Mouse (Mus musculus): Measurements from ENCODE around the gene Trim15. TPM values are rescaled to one million over a fixed set of nuclear protein-coding genes. Genes with fewer than 3 reads are reported as not detected.
"Not testable (repeated sequence)": the region's sequence is repeated elsewhere in the genome, so short reads cannot be mapped to it uniquely, and the experiment has no call there.

Gene Trim15
- polyA plus RNA-seq, 1 experiment = 0.30 TPM

GRCm38 (mm10) chr17:36897552-36898205, 30.7 kb upstream of the Trim15 start, which contains the start of gene Trim31:
Gene Trim31 (plus strand): TSS chr17:36898118.
- DNase-seq = no peak
- Histone ChIP-seq H3K4me3 (replicated peaks; ENCODE audit: extremely low read depth, low read depth, low read length) (no peak within 1 kb of the TSS), H3K4me1 (ENCODE audit: control insufficient read depth, insufficient read depth, low read length) (no peaks in the 10 kb centered on the region)
- TF ChIP-seq POLR2A (IDR thresholded peaks at IDR 0.05; ENCODE audit: borderline replicate concordance, extremely low read depth, low read depth, low read length) (no peak), CTCF (IDR thresholded peaks at IDR 0.05; ENCODE audit: insufficient read depth, low read length) (no peak)
- WGBS = 69% methylated on average over 6 of the region's 6 CpGs

- no peak for TF ChIP-seq CTCF (IDR thresholded peaks at IDR 0.05; ENCODE audit: insufficient read depth, low read length)
- no peak for TF ChIP-seq POLR2A (IDR thresholded peaks at IDR 0.05; ENCODE audit: borderline replicate concordance, extremely low read depth, low read depth, low read length)
- Histone ChIP-seq H3K4me1 (ENCODE audit: control insufficient read depth, insufficient read depth, low read length) (no peaks in the 10 kb centered on the region), H3K4me3 (replicated peaks; ENCODE audit: extremely low read depth, low read depth, low read length) (no peak overlapping the region)
- DNase-seq = no peak
These were observed 30.1 kb upstream of the Trim15 start for GRCm38 (mm10) chr17:36897065-36897464.

DNA sequence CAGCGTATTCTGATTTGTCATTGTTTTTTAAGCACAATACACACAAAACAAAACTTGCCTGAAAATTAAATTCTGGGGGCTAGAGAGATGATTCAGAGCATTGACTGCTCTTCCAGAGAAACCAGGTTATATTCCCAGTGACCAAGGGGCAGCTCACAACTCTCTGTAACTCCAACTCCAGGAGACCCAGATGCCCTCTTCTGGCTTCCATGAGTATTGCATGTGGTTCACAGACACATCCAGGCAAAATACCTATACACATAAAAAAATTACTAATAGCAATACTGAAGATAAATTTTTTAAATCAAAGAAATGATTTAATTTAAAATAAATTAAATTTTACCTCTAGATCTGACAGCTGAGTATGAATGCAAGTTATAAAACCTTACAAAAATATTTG, 29.6 kb upstream of the Trim15 start:
- DNase-seq = peak; percentile 20
- peak; percentile 30; the same call in 1 of the 2 replicates for TF ChIP-seq CTCF (IDR thresholded peaks at IDR 0.05; ENCODE audit: insufficient read depth, low read length)
- TF ChIP-seq POLR2A (IDR thresholded peaks at IDR 0.05; ENCODE audit: borderline replicate concordance, extremely low read depth, low read depth, low read length) = no peak
- no peaks in the 10 kb centered on the region for H3K4me1 ChIP-seq (ENCODE audit: control insufficient read depth, insufficient read depth, low read length)
- 75% methylated on average over 1 of the region's 1 CpGs for WGBS
- H3K4me3 ChIP-seq (replicated peaks; ENCODE audit: extremely low read depth, low read depth, low read length) = no peak overlapping the region

GRCm38 (mm10) chr17:36893387-36893786, 26.4 kb upstream of the Trim15 start:
- 35% methylated on average over 5 of the region's 5 CpGs for WGBS
- Histone ChIP-seq H3K4me1 (ENCODE audit: control insufficient read depth, insufficient read depth, low read length) (no peaks in the 10 kb centered on the region), H3K4me3 (replicated peaks; ENCODE audit: extremely low read depth, low read depth, low read length) (no peak overlapping the region)
- DNase-seq = no peak
- no peak for TF ChIP-seq CTCF (IDR thresholded peaks at IDR 0.05; ENCODE audit: insufficient read depth, low read length)
- TF ChIP-seq POLR2A (IDR thresholded peaks at IDR 0.05; ENCODE audit: borderline replicate concordance, extremely low read depth, low read depth, low read length) = no peak

GRCm38 (mm10) chr17:36892362-36892761, 25.4 kb upstream of the Trim15 start:
- 6% methylated on average over 2 of the region's 2 CpGs for WGBS
- Histone ChIP-seq H3K4me1 (ENCODE audit: control insufficient read depth, insufficient read depth, low read length) (no peaks in the 10 kb centered on the region), H3K4me3 (replicated peaks; ENCODE audit: extremely low read depth, low read depth, low read length) (no peak overlapping the region)
- TF ChIP-seq POLR2A (IDR thresholded peaks at IDR 0.05; ENCODE audit: borderline replicate concordance, extremely low read depth, low read depth, low read length) (no peak), CTCF (IDR thresholded peaks at IDR 0.05; ENCODE audit: insufficient read depth, low read length) (peak; percentile 44)
- DNase-seq = peak; percentile 31

DNA sequence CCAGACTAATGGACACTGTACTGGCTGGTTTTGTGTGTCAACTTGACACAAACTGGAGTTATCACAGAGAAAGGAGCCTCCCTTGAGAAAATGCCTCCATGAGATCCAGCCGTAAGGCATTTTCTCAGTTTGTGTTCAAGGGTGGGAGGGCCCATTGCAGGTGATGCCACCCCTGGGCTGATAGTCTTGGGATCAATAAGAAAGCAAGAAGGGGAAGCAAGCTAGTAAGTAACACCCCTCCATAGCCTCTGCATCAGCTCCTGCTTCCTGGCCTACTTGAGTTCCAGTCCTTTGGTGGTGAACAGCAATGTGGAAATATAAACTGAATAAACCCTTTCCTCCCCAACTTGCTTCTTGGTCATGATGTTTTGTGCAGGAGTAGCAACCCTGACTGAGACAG, 24.5 kb upstream of the Trim15 start:
- not testable (repeated sequence) for H3K4me3 ChIP-seq (replicated peaks; ENCODE audit: extremely low read depth, low read depth, low read length); DNase-seq; H3K4me1 ChIP-seq (ENCODE audit: control insufficient read depth, insufficient read depth, low read length)
- WGBS = 92% methylated on average over 1 of the region's 1 CpGs

DNA sequence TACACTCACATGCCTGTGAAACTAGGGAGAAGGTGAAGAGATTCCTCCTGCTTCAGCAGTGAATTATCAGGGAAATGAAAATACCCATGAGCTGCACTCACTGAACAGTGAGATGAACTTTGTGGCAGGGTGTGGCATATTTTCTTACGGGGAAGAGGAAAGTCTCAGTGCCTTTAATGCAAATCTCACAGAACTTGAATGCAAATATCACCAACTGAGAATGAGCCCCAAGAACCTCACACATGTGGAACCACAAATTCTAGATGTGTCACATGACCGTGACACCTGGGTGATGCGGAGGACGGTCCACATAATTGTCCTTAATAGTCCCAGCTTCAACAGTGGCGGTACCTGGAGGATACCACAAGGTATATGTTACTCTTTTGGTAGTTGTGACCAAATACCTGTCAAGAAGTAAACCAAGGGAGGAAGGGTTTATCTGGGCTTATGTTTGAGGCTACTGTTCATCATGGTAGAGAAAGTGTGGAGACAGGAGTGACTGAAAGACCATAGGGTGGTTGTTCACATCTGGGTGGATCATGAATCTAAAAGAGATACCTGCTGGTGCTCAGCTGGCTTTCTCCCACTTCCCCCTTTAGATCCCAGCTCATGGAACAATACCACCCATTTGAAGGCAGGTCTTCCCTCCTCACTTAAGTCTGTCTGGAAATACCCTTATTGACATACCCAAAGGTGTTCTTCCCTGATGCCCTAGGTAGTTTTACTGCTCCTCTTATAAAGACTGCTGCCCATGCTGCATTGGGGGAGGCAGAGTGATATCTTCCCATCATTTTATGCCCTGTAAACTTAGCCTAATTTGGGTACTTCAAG, 23.3 kb upstream of the Trim15 start, which contains the start of gene Trim40:
Gene Trim40, minus strand, starts transcription at position 51 of the 831 bp plus-strand sequence.
- 79% methylated on average over 5 of the region's 5 CpGs for WGBS
- no peak for TF ChIP-seq POLR2A (IDR thresholded peaks at IDR 0.05; ENCODE audit: borderline replicate concordance, extremely low read depth, low read depth, low read length)
- no peak for TF ChIP-seq CTCF (IDR thresholded peaks at IDR 0.05; ENCODE audit: insufficient read depth, low read length)
- H3K4me3 ChIP-seq (replicated peaks; ENCODE audit: extremely low read depth, low read depth, low read length) = no peak within 1 kb of the TSS
- no peak for DNase-seq
- no peaks in the 10 kb centered on the region for H3K4me1 ChIP-seq (ENCODE audit: control insufficient read depth, insufficient read depth, low read length)

- no peaks in the 10 kb centered on the region for H3K4me1 ChIP-seq (ENCODE audit: control insufficient read depth, insufficient read depth, low read length)
- TF ChIP-seq CTCF (IDR thresholded peaks at IDR 0.05; ENCODE audit: insufficient read depth, low read length) (no peak), POLR2A (IDR thresholded peaks at IDR 0.05; ENCODE audit: borderline replicate concordance, extremely low read depth, low read depth, low read length) (no peak)
- DNase-seq = no peak
- WGBS = 79% methylated on average over 12 of the region's 12 CpGs
- no peak overlapping the region for H3K4me3 ChIP-seq (replicated peaks; ENCODE audit: extremely low read depth, low read depth, low read length)
These were observed 18.3 kb upstream of the Trim15 start for GRCm38 (mm10) chr17:36885132-36885790.

- no peak for DNase-seq
- 42% methylated on average over 2 of the region's 2 CpGs for WGBS
- Histone ChIP-seq H3K4me3 (replicated peaks; ENCODE audit: extremely low read depth, low read depth, low read length) (no peak overlapping the region), H3K4me1 (ENCODE audit: control insufficient read depth, insufficient read depth, low read length) (no peaks in the 10 kb centered on the region)
- no peak for TF ChIP-seq CTCF (IDR thresholded peaks at IDR 0.05; ENCODE audit: insufficient read depth, low read length)
- TF ChIP-seq POLR2A (IDR thresholded peaks at IDR 0.05; ENCODE audit: borderline replicate concordance, extremely low read depth, low read depth, low read length) = no peak
These were observed 16.3 kb upstream of the Trim15 start for GRCm38 (mm10) chr17:36883350-36883749.

Measured in lung, adult 2 months (tissue).